Mouse (Mus musculus) right cerebral cortex, adult 2 months (tissue): Measurements from ENCODE around the gene 9130204L05Rik.

ENCODE experiments used
- DNase-seq, 2 experiments: peaks; one replicate each; pipeline ENCODE4 v3.0.0; 2021 to 2022; ENCODE audit warnings: low spot score in 2 of 2

Gene 9130204L05Rik

DNA sequence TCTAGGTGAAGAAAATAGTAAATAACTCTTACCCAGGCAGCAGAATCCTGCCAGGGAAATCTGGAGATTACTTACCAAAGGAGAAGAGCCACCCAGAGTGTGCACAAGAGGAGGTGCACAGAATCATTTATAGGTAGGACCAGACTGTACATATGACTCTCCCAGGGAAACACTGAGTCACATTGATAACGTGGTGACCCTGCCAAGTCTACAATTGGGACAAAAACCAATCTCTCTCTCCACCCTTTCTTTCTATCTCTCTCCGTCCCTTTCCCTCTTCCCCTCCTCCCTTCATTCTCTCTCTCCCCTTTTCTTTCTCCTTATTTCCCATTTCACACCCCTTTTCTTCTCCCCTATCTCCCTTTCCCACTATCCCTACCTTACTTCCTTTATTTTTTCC is at the start of gene 9130204L05Rik:
9130204L05Rik (minus strand) TSS at position 101 of the 400 bp plus-strand sequence.
- no peak for DNase-seq

DNA sequence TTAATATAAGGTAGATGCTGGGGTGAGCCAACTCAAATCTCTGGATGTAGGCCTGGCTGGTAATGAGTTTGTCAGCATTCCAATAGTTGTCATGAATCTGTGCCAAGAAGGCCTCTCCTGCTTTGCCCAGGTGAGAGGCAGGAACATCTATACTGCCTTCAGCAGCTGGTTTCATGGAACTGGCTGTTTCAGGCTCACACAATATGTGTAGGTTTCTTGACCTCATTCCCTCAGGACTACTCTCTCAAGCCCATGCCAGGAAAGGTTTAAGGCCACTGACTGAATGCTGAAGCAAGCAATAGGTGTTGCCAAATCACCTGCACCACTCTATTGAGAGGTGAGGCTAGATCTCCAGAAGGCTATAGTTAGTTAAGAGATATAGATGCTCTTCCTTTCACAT is 18.1 kb upstream of the 9130204L05Rik start:
- no peak for DNase-seq

DNA sequence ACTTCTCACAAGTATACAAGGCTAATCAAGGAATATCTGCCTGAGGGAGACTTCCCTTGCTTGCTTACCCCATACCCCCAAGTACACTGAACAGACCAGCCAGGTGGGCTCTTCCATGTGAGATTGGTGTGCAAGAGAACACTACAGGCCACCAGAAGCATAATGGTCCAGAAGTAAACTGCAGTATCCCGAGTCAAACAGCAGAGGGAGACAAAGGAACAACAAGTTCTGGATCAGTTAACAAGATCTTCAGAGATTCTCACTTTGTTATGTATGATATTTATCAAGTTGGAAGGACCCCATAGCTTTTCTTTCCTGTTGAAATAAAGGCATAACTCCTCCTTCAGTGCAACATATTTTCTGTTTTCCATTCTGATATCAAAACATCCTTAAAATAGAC is 31.4 kb downstream of the 9130204L05Rik start:
- DNase-seq, result no peak

DNA sequence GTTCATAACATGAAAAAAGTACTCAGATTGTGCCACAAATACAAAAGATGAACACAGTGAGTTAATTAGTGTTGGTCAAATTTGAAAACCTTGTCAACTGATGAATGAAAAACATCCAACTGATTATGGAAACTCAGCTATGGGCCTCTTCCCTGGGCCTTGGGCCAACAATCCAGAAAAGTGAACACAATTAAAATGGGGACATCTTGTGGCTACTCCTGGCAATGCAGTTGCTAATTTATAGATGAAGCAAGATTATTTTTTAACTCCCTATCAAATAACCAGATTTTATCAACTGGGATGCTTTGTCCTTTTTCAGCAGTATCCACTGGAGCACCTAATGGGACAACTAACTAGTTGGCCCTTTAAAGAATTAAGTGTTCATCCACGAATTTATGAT is 37.9 kb downstream of the 9130204L05Rik start:
- DNase-seq, result no peak
